Mouse (Mus musculus): ENCODE measurements at regions not wholly inside any gene's neighbourhood (a gene's known extent, or its start where the extent isn't known, plus 50 kb on each side); places are given as distances from the start of the nearest gene placed in this dataset.

DNA sequence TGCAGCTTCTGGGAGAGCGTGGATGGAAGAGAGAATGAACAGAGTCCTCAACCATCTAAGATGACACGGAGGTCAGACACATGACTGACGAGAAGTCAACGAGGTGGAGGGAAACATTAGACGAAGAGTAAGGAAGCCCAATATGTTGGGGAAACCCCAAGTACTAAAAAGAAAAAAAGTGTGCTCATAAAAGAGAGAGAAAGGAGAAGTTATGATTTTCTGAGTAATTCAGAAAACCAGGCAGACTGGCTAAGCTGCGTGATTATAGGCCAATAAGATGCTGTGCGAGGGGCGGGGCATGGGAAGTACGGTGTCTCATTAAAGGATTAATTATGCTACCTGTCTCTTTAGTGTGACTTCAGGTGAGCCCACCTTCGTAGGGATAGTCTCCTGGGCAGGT, 88.6 kb upstream of the Tank start:
- Histone ChIP-seq H3K4me1 (ENCODE audit: control insufficient read depth in 1 of 2, insufficient read depth in 2 of 2) (peaks cover 17 to 57% of the 10 kb centered on the region in 2 experiments), H3K36me3 (replicated peaks in 1 of 2; ENCODE audit: control insufficient read depth in 1 of 2, insufficient read depth in 1 of 2, low read length in 1 of 2) (no peaks in the 10 kb centered on the region), H3K9ac (ENCODE audit: insufficient read depth, low read depth) (no peak overlapping the region), H3K27ac (ENCODE audit: insufficient read depth, low read depth) (peak overlapping the region; percentile 84; the same call in 1 of the 2 replicates), H3K27me3 (replicated peaks) (no peaks in the 10 kb centered on the region), H3K79me2 (replicated peaks; ENCODE audit: control insufficient read depth, extremely low read depth, insufficient read depth, poor library complexity, severe bottlenecking) (no peaks in the 10 kb centered on the region), H3K9me3 (replicated peaks; ENCODE audit: low read length) (peaks cover 3% of the 10 kb centered on the region), H3K4me2 (ENCODE audit: insufficient read depth, low read depth, poor library complexity, severe bottlenecking) (peak overlapping the region; percentile 70), H3K4me3 (replicated peaks in 1 of 3; ENCODE audit: low read depth in 2 of 3, low read length in 2 of 3, poor library complexity in 1 of 3) (peak overlapping the region in 1 of 3 experiments; percentile 19)
- dilution Hi-C loops (cut with MboI; ENCODE audit: extremely low pct_ligation_motif_present, extremely low pct_unique_long_range_greater_than_20kb, low sequenced_read_pairs) (no loop called here), in situ Hi-C loops (cut with MboI; ENCODE audit: low pct_ligation_motif_present, low pct_unique_long_range_greater_than_20kb, low sequenced_read_pairs) (no loop called here)
- DNase-seq (ENCODE audit: extremely low read depth): peak; percentile 91
- peak; percentile 80 for TF ChIP-seq BHLHE40 (IDR thresholded peaks at IDR 0.05; ENCODE audit: low read depth, low read length)
- peak; percentile 94 for TF ChIP-seq ZNF384 (IDR thresholded peaks at IDR 0.05; ENCODE audit: low read depth, low read length)
- peak; percentile 93 for TF ChIP-seq MAX (IDR thresholded peaks at IDR 0.05; ENCODE audit: low read length)
- TF ChIP-seq MYC (IDR thresholded peaks at IDR 0.05; ENCODE audit: low read depth, low read length): peak; percentile 47; the same call in 1 of the 2 replicates
- TF ChIP-seq USF2 (conservative IDR thresholded peaks at IDR 0.05; ENCODE audit: low read depth, low read length): peak; percentile 49
- peak; percentile 85 for TF ChIP-seq ETS1 (conservative IDR thresholded peaks at IDR 0.05; ENCODE audit: low read depth, low read length)
- no peak; the same call in 1 of the 2 replicates for TF ChIP-seq E2F4 (IDR thresholded peaks at IDR 0.05; ENCODE audit: insufficient replicate concordance, low read depth, low read length)
- peak; percentile 81 for TF ChIP-seq JUND (conservative IDR thresholded peaks at IDR 0.05; ENCODE audit: low read depth, low read length)
- no peak for TF ChIP-seq POLR2AphosphoS2 (IDR thresholded peaks at IDR 0.05; ENCODE audit: low read depth, low read length)
- TF ChIP-seq TCF12 (IDR thresholded peaks at IDR 0.05; ENCODE audit: low read depth, low read length): peak; percentile 59; the same call in 1 of the 2 replicates
- TF ChIP-seq PAX5 (IDR thresholded peaks at IDR 0.05; ENCODE audit: low read length): no peak
- peak; percentile 20; the same call in 1 of the 2 replicates for TF ChIP-seq USF1 (IDR thresholded peaks at IDR 0.05; ENCODE audit: low read depth, low read length)
- TF ChIP-seq ZMIZ1 (IDR thresholded peaks at IDR 0.05; ENCODE audit: low read depth, low read length): no peak
- TF ChIP-seq MEF2A (IDR thresholded peaks at IDR 0.05; ENCODE audit: borderline replicate concordance, low read depth, low read length): peak; percentile 68; the same call in 1 of the 2 replicates
- TF ChIP-seq JUN (IDR thresholded peaks at IDR 0.05; ENCODE audit: insufficient read depth, low read depth, low read length): peak; percentile 80
- no peak for TF ChIP-seq CTCF (conservative IDR thresholded peaks at IDR 0.05 in 1 of 2, IDR thresholded peaks at IDR 0.05 in 1 of 2; ENCODE audit: low read depth in 2 of 2, low read length in 2 of 2)
- TF ChIP-seq HCFC1 (IDR thresholded peaks at IDR 0.05; ENCODE audit: low read depth, low read length): no peak
- peak; percentile 86 for TF ChIP-seq EP300 (IDR thresholded peaks at IDR 0.05; ENCODE audit: low read length)
- TF ChIP-seq MAZ (IDR thresholded peaks at IDR 0.05; ENCODE audit: low read depth, low read length): no peak
- no peak for TF ChIP-seq GABPA (IDR thresholded peaks at IDR 0.05; ENCODE audit: insufficient replicate concordance, low read depth, low read length)
- TF ChIP-seq CHD2 (IDR thresholded peaks at IDR 0.05; ENCODE audit: low read length): no peak
- TF ChIP-seq IRF4 (IDR thresholded peaks at IDR 0.05; ENCODE audit: low read depth, low read length): peak; percentile 89
- 0 out of 2 replicates have a peak, but pooled peaks have one; percentile 16 for TF ChIP-seq SIN3A (IDR thresholded peaks at IDR 0.05; ENCODE audit: low read length)
- TF ChIP-seq RAD21 (IDR thresholded peaks at IDR 0.05; ENCODE audit: low read depth, low read length): no peak
- TF ChIP-seq KAT2A (IDR thresholded peaks at IDR 0.05; ENCODE audit: insufficient replicate concordance, low read length): no peak
- TF ChIP-seq UBTF (IDR thresholded peaks at IDR 0.05; ENCODE audit: low read depth, low read length): no peak
- no peak for TF ChIP-seq MAFK (IDR thresholded peaks at IDR 0.05; ENCODE audit: insufficient replicate concordance, low read length)
